Mouse (Mus musculus): ENCODE measurements at regions not wholly inside any gene's neighbourhood (a gene's known extent, or its start where the extent isn't known, plus 50 kb on each side); places are given as distances from the start of the nearest gene placed in this dataset.

GRCm38 (mm10) chr13:97824071-97824716, 63.8 kb upstream of the Gm10260 start:
- Histone ChIP-seq H3K4me2 (replicated peaks) (peak overlapping the region; percentile 45), H3K27ac (replicated peaks) (peak overlapping the region; percentile 78), H3K36me3 (no peaks in the 10 kb centered on the region), H3K27me3 (no peaks in the 10 kb centered on the region), H3K4me1 (peaks cover 30% of the 10 kb centered on the region), H3K4me3 (peak overlapping the region; percentile 19; the same call in 1 of the 2 replicates), H3K9me3 (no peaks in the 10 kb centered on the region), H3K9ac (replicated peaks) (peak overlapping the region; percentile 37; the same call in 1 of the 2 replicates)
- WGBS = 30% methylated on average over 20 of the region's 20 CpGs
- peak; percentile 81 for ATAC-seq (ENCODE audit: low FRiP score, low read depth)

DNA sequence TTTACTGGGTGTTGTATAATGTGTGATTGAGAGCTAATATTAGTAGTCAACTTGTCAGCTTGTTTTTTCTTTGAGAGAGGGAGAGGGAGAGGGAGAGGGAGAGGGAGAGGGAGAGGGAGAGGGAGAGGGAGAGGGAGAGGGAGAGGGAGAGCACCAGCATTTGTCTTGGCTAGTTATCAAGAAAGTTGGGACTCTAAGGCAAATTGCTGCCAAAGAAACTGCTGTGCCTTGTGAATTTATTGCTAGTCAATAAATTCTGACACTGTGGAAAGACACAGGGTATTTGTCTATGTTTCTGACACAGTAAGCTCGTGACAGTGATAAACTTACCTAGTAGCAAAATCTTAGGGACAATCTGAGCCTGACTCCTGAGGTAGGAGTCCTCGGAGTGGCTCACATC, 61.2 kb upstream of the Gm10260 start:
- WGBS = 81% methylated on average over 2 of the region's 2 CpGs
- no peaks in the 10 kb centered on the region for H3K27me3 ChIP-seq
- no peak overlapping the region for H3K27ac ChIP-seq (replicated peaks)
- H3K9me3 ChIP-seq = no peaks in the 10 kb centered on the region
- H3K36me3 ChIP-seq = no peaks in the 10 kb centered on the region
- no peak overlapping the region for H3K9ac ChIP-seq (replicated peaks)
- peaks cover 30% of the 10 kb centered on the region for H3K4me1 ChIP-seq
- no peak for ATAC-seq (ENCODE audit: low FRiP score, low read depth)
- no peak overlapping the region for H3K4me2 ChIP-seq (replicated peaks)
- H3K4me3 ChIP-seq = no peak overlapping the region

DNA sequence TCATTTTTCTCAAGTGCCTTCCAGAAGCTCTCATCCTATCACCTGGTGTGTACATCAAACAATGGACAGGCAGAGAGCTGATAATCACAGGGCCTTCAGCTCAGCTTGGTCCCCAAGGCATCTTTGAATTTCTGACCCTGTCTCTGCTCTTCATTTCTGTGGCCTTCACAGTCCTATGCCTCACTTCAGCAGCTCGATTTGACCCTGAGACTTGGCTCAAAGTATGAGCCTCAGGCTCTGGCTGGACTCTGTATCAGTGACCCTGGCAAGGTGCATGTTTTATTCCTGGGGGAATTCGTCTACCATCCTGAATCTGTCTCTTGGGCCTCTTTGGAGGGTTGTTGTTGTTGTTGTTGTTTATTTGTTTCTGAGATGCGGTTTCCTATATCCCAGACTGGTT, 60.6 kb upstream of the Gm10260 start:
- H3K4me1 ChIP-seq = peaks cover 26% of the 10 kb centered on the region
- H3K9me3 ChIP-seq = no peaks in the 10 kb centered on the region
- H3K36me3 ChIP-seq = no peaks in the 10 kb centered on the region
- ATAC-seq (ENCODE audit: low FRiP score, low read depth) = no peak
- 71% methylated on average over 3 of the region's 3 CpGs for WGBS
- H3K27ac ChIP-seq (replicated peaks) = no peak overlapping the region
- H3K4me3 ChIP-seq = no peak overlapping the region
- H3K4me2 ChIP-seq (replicated peaks) = no peak overlapping the region
- H3K9ac ChIP-seq (replicated peaks) = no peak overlapping the region
- H3K27me3 ChIP-seq = no peaks in the 10 kb centered on the region

- WGBS = 96% methylated on average over 8 of the region's 8 CpGs
- Histone ChIP-seq H3K4me2 (replicated peaks) (no peak overlapping the region), H3K27ac (replicated peaks) (no peak overlapping the region), H3K4me3 (no peak overlapping the region), H3K27me3 (no peaks in the 10 kb centered on the region), H3K36me3 (no peaks in the 10 kb centered on the region), H3K9ac (replicated peaks) (no peak overlapping the region), H3K4me1 (peaks cover 19% of the 10 kb centered on the region), H3K9me3 (no peaks in the 10 kb centered on the region)
- no peak for ATAC-seq (ENCODE audit: low FRiP score, low read depth)
These were observed 60.0 kb upstream of the Gm10260 start for GRCm38 (mm10) chr13:97820401-97820800.

DNA sequence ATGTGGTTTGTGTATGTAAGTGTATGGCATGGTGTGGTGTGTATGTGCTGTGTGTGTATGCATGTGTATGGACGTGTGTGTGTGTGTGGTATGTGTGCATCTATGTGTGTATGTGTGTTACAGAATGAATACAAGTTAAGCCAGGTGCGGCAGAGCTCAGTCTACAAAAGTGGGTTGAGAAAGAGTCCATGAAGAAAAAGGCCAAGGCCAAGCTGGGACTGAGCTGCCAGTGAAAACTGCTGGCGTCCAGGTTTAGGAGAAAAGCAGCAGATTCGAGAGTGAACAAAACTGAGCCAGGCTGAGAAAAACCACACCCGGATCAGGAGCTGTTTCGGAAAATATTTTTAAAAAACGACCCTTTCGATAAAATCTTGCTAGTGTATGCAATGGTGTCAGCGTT, 58.6 kb upstream of the Gm10260 start:
- Histone ChIP-seq H3K27me3 (no peaks in the 10 kb centered on the region), H3K27ac (replicated peaks) (no peak overlapping the region), H3K9ac (replicated peaks) (no peak overlapping the region), H3K36me3 (no peaks in the 10 kb centered on the region), H3K4me2 (replicated peaks) (no peak overlapping the region), H3K4me1 (peaks cover 7% of the 10 kb centered on the region), H3K4me3 (no peak overlapping the region), H3K9me3 (no peaks in the 10 kb centered on the region)
- 91% methylated on average over 9 of the region's 9 CpGs for WGBS
- ATAC-seq (ENCODE audit: low FRiP score, low read depth) = no peak

DNA sequence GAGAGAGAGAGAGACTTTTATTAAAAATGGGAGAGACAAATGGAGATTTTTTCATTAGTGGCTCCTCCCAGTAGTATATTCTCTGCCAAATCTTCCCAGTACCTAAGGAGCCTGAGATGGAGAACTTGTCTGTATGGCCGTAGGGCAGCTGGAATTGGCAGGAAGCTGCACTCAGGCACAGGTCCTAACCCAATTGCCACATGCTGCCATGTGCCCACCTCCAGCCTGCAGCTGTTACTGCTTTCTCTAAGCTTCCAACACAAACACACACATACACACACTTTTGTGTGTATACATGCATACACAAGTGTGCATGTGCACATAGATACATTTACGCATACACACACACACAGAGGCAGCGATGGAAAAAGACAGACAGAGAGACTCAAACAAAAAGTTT, 56.5 kb upstream of the Gm10260 start:
- Histone ChIP-seq H3K4me1 (no peaks in the 10 kb centered on the region), H3K36me3 (no peaks in the 10 kb centered on the region), H3K9me3 (no peaks in the 10 kb centered on the region), H3K4me2 (replicated peaks) (no peak overlapping the region), H3K27me3 (no peaks in the 10 kb centered on the region), H3K27ac (replicated peaks) (no peak overlapping the region), H3K4me3 (no peak overlapping the region), H3K9ac (replicated peaks) (no peak overlapping the region)
- 94% methylated on average over 3 of the region's 3 CpGs for WGBS
- no peak for ATAC-seq (ENCODE audit: low FRiP score, low read depth)

All from midbrain, embryonic 12.5 days (tissue).